Mouse (Mus musculus): ENCODE data around the gene Pde4a. TPM values are rescaled to one million over a fixed set of nuclear protein-coding genes. Genes with fewer than 3 reads are reported as not detected.

Pde4a gene
- total RNA-seq, 2 experiments from 2014 or later = 86.6 to 89.3 TPM

GRCm38 (mm10) chr9:21196521-21197433 is 31.3 kb downstream of the Pde4a start:
- peak overlapping the region; percentile 66 for H3K4me3 ChIP-seq
- no peak for TF ChIP-seq CTCF (conservative IDR thresholded peaks at IDR 0.05)
- DNase-seq (ENCODE audit: low spot score in 2 of 2) = peak; percentile 69 to 70
- H3K27ac ChIP-seq = peak overlapping the region; percentile 95

- peak; percentile 76 to 89 for DNase-seq (ENCODE audit: low spot score in 2 of 2)
- TF ChIP-seq CTCF (conservative IDR thresholded peaks at IDR 0.05) = no peak
- Histone ChIP-seq H3K4me3 (peak overlapping the region; percentile 66), H3K27ac (peak overlapping the region; percentile 95)
Observed at GRCm38 (mm10) chr9:21197981-21198380, 32.5 kb downstream of the Pde4a start.

- no peak for DNase-seq (ENCODE audit: low spot score in 2 of 2)
- Histone ChIP-seq H3K4me3 (peak overlapping the region; percentile 66; the same call in 1 of the 2 replicates), H3K27ac (0 out of 2 replicates have a peak overlapping the region, but pooled peaks have one; percentile 95)
- no peak for TF ChIP-seq CTCF (conservative IDR thresholded peaks at IDR 0.05)
Observed at GRCm38 (mm10) chr9:21198960-21199359, 33.4 kb downstream of the Pde4a start.

GRCm38 (mm10) chr9:21204156-21204527 is 38.6 kb downstream of the Pde4a start:
- Histone ChIP-seq H3K4me3 (no peak overlapping the region), H3K27ac (peak overlapping the region; percentile 48; the same call in 1 of the 2 replicates)
- DNase-seq (ENCODE audit: low spot score in 2 of 2) = no peak
- no peak for TF ChIP-seq CTCF (conservative IDR thresholded peaks at IDR 0.05)

- Histone ChIP-seq H3K27ac (peak overlapping the region; percentile 48; the same call in 1 of the 2 replicates), H3K4me3 (peak overlapping the region; percentile 37)
- DNase-seq (ENCODE audit: low spot score in 2 of 2) = peak; percentile 27 to 64
- no peak for TF ChIP-seq CTCF (conservative IDR thresholded peaks at IDR 0.05)
Observed at GRCm38 (mm10) chr9:21204528-21205272, 39.2 kb downstream of the Pde4a start.

GRCm38 (mm10) chr9:21206848-21207247 is 41.3 kb downstream of the Pde4a start:
- DNase-seq (ENCODE audit: low spot score in 2 of 2) = no peak
- H3K27ac ChIP-seq = no peak overlapping the region
- no peak for TF ChIP-seq CTCF (conservative IDR thresholded peaks at IDR 0.05)
- H3K4me3 ChIP-seq = no peak overlapping the region

- TF ChIP-seq CTCF (conservative IDR thresholded peaks at IDR 0.05) = no peak
- no peak overlapping the region for H3K27ac ChIP-seq
- DNase-seq (ENCODE audit: low spot score in 2 of 2) = no peak
- no peak overlapping the region for H3K4me3 ChIP-seq
Observed at GRCm38 (mm10) chr9:21208626-21209025, 43.1 kb downstream of the Pde4a start.

GRCm38 (mm10) chr9:21210821-21211220 is 45.3 kb downstream of the Pde4a start:
- no peak for DNase-seq (ENCODE audit: low spot score in 2 of 2)
- no peak for TF ChIP-seq CTCF (conservative IDR thresholded peaks at IDR 0.05)
- H3K27ac ChIP-seq = no peak overlapping the region
- no peak overlapping the region for H3K4me3 ChIP-seq

- Histone ChIP-seq H3K4me3 (no peak overlapping the region), H3K27ac (no peak overlapping the region)
- DNase-seq (ENCODE audit: low spot score in 2 of 2) = no peak
- no peak for TF ChIP-seq CTCF (conservative IDR thresholded peaks at IDR 0.05)
Observed at GRCm38 (mm10) chr9:21211624-21212023, 46.1 kb downstream of the Pde4a start.

- peak; percentile 70 for TF ChIP-seq CTCF (conservative IDR thresholded peaks at IDR 0.05)
- DNase-seq (ENCODE audit: low spot score in 2 of 2) = no peak
- Histone ChIP-seq H3K27ac (no peak overlapping the region), H3K4me3 (no peak overlapping the region)
Observed at GRCm38 (mm10) chr9:21213617-21214190, 48.2 kb downstream of the Pde4a start.

- DNase-seq (ENCODE audit: low spot score in 2 of 2) = peak; percentile 51 to 63
- no peak overlapping the region for H3K4me3 ChIP-seq
- peak overlapping the region; percentile 3; the same call in 1 of the 2 replicates for H3K27ac ChIP-seq
- no peak for TF ChIP-seq CTCF (conservative IDR thresholded peaks at IDR 0.05)
Observed at GRCm38 (mm10) chr9:21216050-21216841, 50.7 kb downstream of the Pde4a start.

GRCm38 (mm10) chr9:21219820-21220219 is 54.3 kb downstream of the Pde4a start:
- Histone ChIP-seq H3K4me3 (no peak overlapping the region), H3K27ac (no peak overlapping the region)
- no peak for DNase-seq (ENCODE audit: low spot score in 2 of 2)
- no peak for TF ChIP-seq CTCF (conservative IDR thresholded peaks at IDR 0.05)
